Mouse (Mus musculus) stomach, postnatal 0 days (tissue): ENCODE measurements around the gene Gpam. TPM values are rescaled to one million over a fixed set of nuclear protein-coding genes. Genes with fewer than 3 reads are reported as not detected.

Experiments used
- ATAC-seq: fragments of 200-750 bp; cut with Nextera tagmentation; 2 replicates; pipeline ENCODE4 v1.8.0; 2017; ENCODE audit not compliant: low FRiP score, low TSS enrichment
- DNase-seq: peaks from one replicate; pipeline ENCODE4 v3.0.0-alpha.2; 2016; ENCODE audit warnings: low spot score
- H3K27ac ChIP-seq: fragments of 300-500 bp; sonication (generic); replicated peaks from 2 replicates; pipeline ENCODE4 v1.5.1; 2014; ENCODE audit warnings: mild to moderate bottlenecking, control low read depth
- H3K27me3 ChIP-seq: fragments of 300-500 bp; sonication (generic); 2 replicates; pipeline ENCODE4 v1.6.1; 2014; ENCODE audit warnings: low read length; ENCODE audit not compliant: control insufficient read depth, insufficient read depth
- H3K36me3 ChIP-seq: fragments of 300-500 bp; sonication (generic); 2 replicates; pipeline ENCODE4 v1.6.1; 2014; ENCODE audit warnings: low read length, mixed read lengths; ENCODE audit not compliant: control insufficient read depth, insufficient read depth
- H3K4me1 ChIP-seq: fragments of 300-500 bp; sonication (generic); replicated peaks from 2 replicates; pipeline ENCODE4 v1.6.1; 2014; ENCODE audit warnings: antibody characterized with exemption; ENCODE audit not compliant: control insufficient read depth, insufficient read depth
- H3K4me2 ChIP-seq: fragments of 300-500 bp; sonication (generic); replicated peaks from 2 replicates; pipeline ENCODE4 v1.6.1; 2014; ENCODE audit warnings: low read depth, mild to moderate bottlenecking, control low read depth, moderate library complexity
- H3K4me3 ChIP-seq: fragments of 300-500 bp; sonication (generic); 2 replicates; pipeline ENCODE4 v1.5.1; 2014; ENCODE audit warnings: low read depth, low read length, control low read depth
- H3K9ac ChIP-seq: fragments of 300-500 bp; sonication (generic); 2 replicates; pipeline ENCODE4 v1.6.1; 2014; ENCODE audit warnings: mild to moderate bottlenecking, low read length, control low read depth, mixed read lengths
- H3K9me3 ChIP-seq: fragments of 300-500 bp; sonication (generic); 2 replicates; pipeline ENCODE4 v1.6.1; 2016; ENCODE audit warnings: low read length; ENCODE audit not compliant: control insufficient read depth
- CTCF ChIP-seq: IDR thresholded peaks from 2 replicates; pipeline ENCODE4 v1.5.1; 2016; ENCODE audit warnings: antibody characterized with exemption, low read depth, mild to moderate bottlenecking, moderate library complexity
- EP300 ChIP-seq: optimal IDR thresholded peaks from 2 replicates; pipeline ENCODE3; 2016; ENCODE audit warnings: antibody characterized with exemption
- WGBS: fragments of 180-500 bp; shearing (Covaris S2); extraction: QIAGEN DNeasy Blood & Tissue Kit; methylation state at CpG from one replicate; pipeline ENCODE4 v1.1.7; 2014; 5-methylcytosine and 5-hydroxymethylcytosine counted together
- polyA plus RNA-seq: library from polyadenylated mRNA; unstranded; fragments of >200 nt; fragmentation: Nextera tagmentation; extraction: Ambion mirVana; gene quantifications from 2 replicates; pipeline ENCODE4 v1.2.1, GENCODE M21; 2015

Gene Gpam
- polyA plus RNA-seq, 1 experiment from 2014 or later = 12.5 TPM

DNA sequence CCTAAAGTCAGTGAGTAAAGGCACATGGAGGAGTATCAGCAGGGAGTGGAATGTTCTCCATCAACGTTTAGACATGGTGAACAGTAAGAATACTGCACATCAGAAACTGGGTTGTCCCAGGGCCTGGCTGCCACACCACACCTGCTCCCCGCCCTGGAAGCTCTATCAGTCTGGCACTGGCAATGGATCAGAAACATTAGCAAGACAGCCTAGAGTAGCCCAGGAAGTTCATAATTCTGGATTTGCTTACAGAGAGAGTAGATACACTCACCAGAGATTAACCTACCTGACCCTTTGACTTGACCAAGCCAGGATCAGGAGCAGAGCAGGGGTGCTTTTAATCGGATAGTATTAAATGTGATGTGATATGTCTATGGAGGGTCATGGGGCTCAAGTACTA is 1.6 kb downstream of the Gpam start:
- no peak overlapping the region for H3K4me2 ChIP-seq
- no peaks in the 10 kb centered on the region for H3K4me1 ChIP-seq
- H3K9me3 ChIP-seq = no peaks in the 10 kb centered on the region
- ATAC-seq (no peak), DNase-seq (no peak)
- no peak overlapping the region for H3K27ac ChIP-seq
- WGBS = 65% methylated on average over 3 of the region's 3 CpGs
- H3K9ac ChIP-seq = no peak overlapping the region
- no peak overlapping the region for H3K4me3 ChIP-seq
- no peaks in the 10 kb centered on the region for H3K27me3 ChIP-seq
- no peak for TF ChIP-seq EP300
- H3K36me3 ChIP-seq = no peaks in the 10 kb centered on the region

DNA sequence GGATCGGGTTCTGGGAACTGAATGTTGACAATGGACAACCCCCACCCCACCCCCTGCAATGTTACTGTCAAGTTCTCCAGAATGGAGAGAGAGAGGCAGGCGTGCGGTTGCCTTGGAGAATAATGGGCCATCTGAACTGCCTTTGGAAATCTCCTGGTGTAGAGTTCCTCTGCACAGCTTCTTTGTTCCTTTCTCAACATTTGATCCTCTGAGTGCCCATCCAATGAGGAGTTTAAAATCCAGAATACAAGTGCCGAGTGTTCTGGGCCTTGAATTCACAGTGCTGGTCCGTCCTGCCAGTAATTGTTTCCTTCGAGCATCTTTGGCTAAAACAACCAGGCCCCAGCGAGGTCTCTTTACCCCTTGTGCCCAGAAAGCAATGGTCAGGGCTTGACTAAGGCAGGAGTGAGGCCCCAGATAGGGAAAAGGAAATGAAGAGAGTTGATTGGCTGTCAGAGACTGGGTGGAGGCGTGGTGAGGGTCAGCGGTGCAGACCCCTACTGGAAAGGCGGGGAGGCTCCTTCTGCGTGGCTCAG is 4.0 kb downstream of the Gpam start:
- Histone ChIP-seq H3K27ac (no peak overlapping the region), H3K4me3 (no peak overlapping the region), H3K9me3 (no peaks in the 10 kb centered on the region), H3K4me2 (no peak overlapping the region), H3K9ac (no peak overlapping the region), H3K27me3 (no peaks in the 10 kb centered on the region), H3K36me3 (no peaks in the 10 kb centered on the region), H3K4me1 (no peaks in the 10 kb centered on the region)
- TF ChIP-seq EP300 = no peak
- no peak for DNase-seq
- no peak for ATAC-seq
- WGBS = 67% methylated on average over 11 of the region's 11 CpGs

DNA sequence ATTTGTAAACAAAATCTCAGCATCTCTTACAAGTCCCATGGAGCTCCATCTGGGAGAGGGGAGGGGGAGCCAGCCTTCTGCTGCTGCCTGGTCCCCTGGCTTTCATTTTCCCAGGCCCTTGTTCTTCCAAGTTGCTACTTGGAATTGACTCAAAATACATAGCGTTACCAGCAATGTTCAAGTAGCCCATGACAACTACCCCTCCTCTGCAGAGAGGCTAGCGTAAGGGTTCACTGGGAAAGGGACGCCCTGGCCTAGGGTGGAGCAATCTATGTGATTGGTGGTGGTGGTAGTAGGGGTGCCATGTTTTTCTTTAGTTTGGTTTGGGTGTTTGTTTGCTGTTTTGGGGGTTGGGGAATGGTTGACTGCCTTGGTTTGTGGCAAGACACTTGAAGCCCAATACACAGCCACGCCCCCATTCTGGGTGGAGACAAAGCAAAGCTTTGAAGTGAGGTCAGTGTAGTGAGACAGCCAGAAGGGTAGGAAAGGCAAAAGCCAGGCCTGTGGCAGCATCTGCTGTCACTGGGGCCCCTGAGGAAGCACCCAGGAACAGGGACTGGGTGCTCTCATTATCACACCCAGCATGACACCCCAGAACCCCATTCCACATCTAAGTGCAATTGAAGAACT is 4.6 kb downstream of the Gpam start:
- DNase-seq = peak; percentile 57
- Histone ChIP-seq H3K9me3 (no peaks in the 10 kb centered on the region), H3K4me1 (no peaks in the 10 kb centered on the region), H3K36me3 (no peaks in the 10 kb centered on the region), H3K27ac (no peak overlapping the region), H3K4me3 (no peak overlapping the region), H3K9ac (no peak overlapping the region), H3K4me2 (no peak overlapping the region), H3K27me3 (no peaks in the 10 kb centered on the region)
- 75% methylated on average over 4 of the region's 4 CpGs for WGBS
- ATAC-seq = no peak; the same call in 1 of the 2 replicates
- TF ChIP-seq EP300 (no peak), CTCF (no peak)

DNA sequence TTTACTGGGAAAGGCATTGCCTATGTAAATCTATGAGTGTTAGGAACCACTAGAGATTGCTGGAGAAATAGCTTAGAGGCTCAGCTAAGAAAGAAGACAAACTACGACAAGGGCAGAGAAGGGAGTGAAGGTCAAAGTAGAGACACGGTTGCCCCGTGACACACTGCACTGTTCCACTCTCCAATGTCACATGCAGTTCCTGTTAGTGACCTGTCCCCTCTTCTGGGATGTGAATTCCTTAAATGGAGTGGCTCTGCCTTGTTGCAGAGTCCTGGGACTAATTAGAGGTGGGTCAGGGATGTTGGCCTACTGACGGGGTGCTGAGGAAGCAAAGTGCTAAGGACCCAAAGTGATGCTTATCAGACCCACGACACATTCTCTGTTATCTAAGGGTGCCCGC is 5.2 kb downstream of the Gpam start:
- WGBS = 62% methylated on average over 6 of the region's 6 CpGs
- no peaks in the 10 kb centered on the region for H3K36me3 ChIP-seq
- H3K4me1 ChIP-seq = no peaks in the 10 kb centered on the region
- no peak overlapping the region for H3K9ac ChIP-seq
- no peaks in the 10 kb centered on the region for H3K27me3 ChIP-seq
- no peak overlapping the region for H3K27ac ChIP-seq
- no peak overlapping the region for H3K4me2 ChIP-seq
- TF ChIP-seq EP300 (no peak), CTCF (no peak)
- ATAC-seq (peak; percentile 24; the same call in 1 of the 2 replicates), DNase-seq (no peak)
- H3K9me3 ChIP-seq = no peaks in the 10 kb centered on the region
- H3K4me3 ChIP-seq = no peak overlapping the region

DNA sequence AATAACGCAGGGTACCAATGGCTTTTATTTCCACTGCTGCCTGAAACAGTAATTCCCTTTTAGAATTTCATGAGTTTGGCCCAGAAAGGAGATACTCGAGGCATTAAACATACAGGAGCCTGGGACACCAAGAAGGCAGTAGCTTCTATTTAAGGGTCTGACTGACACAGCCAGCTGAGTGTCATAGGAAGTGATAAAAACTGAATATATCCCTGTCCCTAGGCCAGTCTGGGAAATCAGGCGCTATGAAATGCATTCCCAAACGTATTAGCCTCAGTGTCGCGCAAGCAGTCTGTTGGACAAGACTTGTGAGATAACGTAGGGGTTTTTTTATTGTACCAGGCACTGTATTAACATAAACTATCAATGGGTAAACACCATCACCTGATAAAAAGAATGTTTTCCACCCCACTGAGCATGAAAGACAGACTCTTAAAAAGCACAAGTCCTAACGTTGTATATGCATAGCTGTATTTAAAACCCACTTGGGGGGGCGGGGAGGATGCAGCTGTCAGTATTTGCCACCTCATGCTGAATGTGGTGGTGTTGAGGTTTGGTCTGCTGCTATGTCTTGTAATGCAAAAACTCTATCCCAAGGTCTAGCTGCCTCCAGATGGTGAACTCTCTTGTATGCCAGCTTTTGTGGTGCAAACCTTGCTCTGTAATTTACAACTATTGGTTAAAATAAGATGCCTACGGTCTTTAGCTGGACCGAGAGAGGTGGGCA is 6.4 kb downstream of the Gpam start:
- Histone ChIP-seq H3K27me3 (no peaks in the 10 kb centered on the region), H3K36me3 (no peaks in the 10 kb centered on the region), H3K9me3 (no peaks in the 10 kb centered on the region), H3K9ac (no peak overlapping the region), H3K4me2 (no peak overlapping the region), H3K4me1 (no peaks in the 10 kb centered on the region), H3K27ac (no peak overlapping the region), H3K4me3 (no peak overlapping the region)
- 53% methylated on average over 11 of the region's 11 CpGs for WGBS
- DNase-seq = no peak
- TF ChIP-seq EP300 = no peak
- TF ChIP-seq CTCF = no peak
- ATAC-seq = no peak

DNA sequence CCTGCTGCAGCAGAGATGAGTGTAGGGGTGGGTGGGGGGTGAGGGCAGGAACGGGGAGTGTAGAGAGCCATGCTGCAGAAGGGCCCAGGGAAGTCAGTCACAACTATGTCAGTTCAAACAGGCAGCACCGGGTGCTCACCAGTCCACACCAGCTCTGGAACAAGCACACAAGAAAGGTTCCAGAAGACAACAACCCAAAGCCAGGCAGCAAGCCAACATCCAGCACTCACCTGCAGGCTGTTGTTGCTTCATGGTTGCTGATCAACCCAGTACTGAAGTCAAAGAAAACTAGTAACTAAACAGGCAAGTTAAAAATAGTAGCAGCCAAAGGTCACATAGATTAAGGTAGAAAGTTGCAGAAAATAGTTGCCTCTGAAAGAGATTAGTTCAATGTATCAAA is 7.5 kb downstream of the Gpam start:
- peak; percentile 43 for ATAC-seq
- DNase-seq = peak; percentile 61
- H3K9ac ChIP-seq = no peak overlapping the region
- no peak overlapping the region for H3K4me3 ChIP-seq
- no peaks in the 10 kb centered on the region for H3K27me3 ChIP-seq
- no peak overlapping the region for H3K27ac ChIP-seq
- WGBS = 42% methylated on average over 2 of the region's 2 CpGs
- H3K4me1 ChIP-seq = no peaks in the 10 kb centered on the region
- no peak overlapping the region for H3K4me2 ChIP-seq
- H3K9me3 ChIP-seq = no peaks in the 10 kb centered on the region
- TF ChIP-seq EP300 (no peak), CTCF (no peak)
- H3K36me3 ChIP-seq = no peaks in the 10 kb centered on the region
